Mouse (Mus musculus): ENCODE measurements around the gene Sergef. TPM values are rescaled to one million over a fixed set of nuclear protein-coding genes. Genes with fewer than 3 reads are reported as not detected.

Sergef gene
- polyA plus RNA-seq, 1 experiment from 2014 or later: 10.7 TPM

DNA sequence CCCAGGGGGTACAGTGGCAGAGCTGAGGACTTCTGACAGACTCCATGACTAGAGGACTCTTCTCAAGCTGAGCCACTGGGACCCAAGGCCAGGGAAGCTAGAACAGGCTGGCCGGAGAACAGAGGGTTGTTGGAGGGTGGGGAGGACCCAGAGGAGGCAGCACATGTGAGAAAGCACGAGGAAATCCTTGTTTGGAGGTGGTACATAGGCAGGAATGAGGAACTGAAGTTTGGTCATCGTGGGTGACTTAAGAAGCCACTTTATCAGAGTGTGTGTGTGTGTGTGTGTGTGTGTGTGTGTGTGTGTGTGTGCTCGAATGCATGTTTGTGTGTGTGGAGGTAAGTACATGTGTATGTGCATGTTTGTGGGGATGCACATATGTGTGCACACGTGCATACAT is 108.3 kb downstream of the Sergef start:
- Histone ChIP-seq H3K27me3 (ENCODE audit: control insufficient read depth, insufficient read depth, low read length) (no peaks in the 10 kb centered on the region), H3K9me3 (ENCODE audit: control insufficient read depth, low read length) (no peaks in the 10 kb centered on the region), H3K27ac (replicated peaks in 1 of 2; ENCODE audit: control insufficient read depth in 1 of 2, insufficient read depth in 1 of 2, low read depth in 2 of 2, low read length in 2 of 2) (no peak overlapping the region), H3K4me1 (ENCODE audit: control insufficient read depth in 2 of 2, insufficient read depth in 2 of 2, low read length in 2 of 2) (peaks cover 0 to 6% of the 10 kb centered on the region in 2 experiments; a peak in 2 of 4 replicates), H3K36me3 (ENCODE audit: control insufficient read depth, insufficient read depth, low read length) (no peaks in the 10 kb centered on the region), H3K4me3 (ENCODE audit: control insufficient read depth in 1 of 2, insufficient read depth in 1 of 2, low read depth in 1 of 2, low read length in 2 of 2) (no peak overlapping the region), H3K9ac (ENCODE audit: low read length) (no peak overlapping the region), H3K4me2 (ENCODE audit: low read length) (no peak overlapping the region)
- WGBS: 78% methylated on average over 5 of the region's 5 CpGs
- ATAC-seq (ENCODE audit: insufficient number of reproducible peaks, insufficient read depth, low FRiP score, low read depth): no peak

DNA sequence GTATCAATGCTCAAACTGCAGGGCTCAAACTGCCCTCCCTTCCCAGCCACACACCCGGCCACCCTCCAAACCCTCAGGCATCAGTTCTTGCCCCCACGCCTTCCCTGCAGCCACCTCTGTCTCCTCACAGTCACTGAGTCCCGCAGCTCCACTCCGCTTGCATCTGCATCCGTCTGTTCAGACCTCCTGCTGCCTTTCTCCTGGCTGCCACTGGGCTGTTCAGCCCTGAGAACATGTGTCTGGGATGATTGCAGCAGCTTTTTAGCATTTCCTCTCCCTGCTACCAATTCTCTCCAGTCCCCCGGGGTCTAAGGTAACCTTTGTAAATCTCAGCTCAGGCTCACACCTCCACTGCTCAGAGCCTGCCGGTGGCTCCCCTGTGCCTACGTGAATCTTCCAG is 109.7 kb downstream of the Sergef start:
- Histone ChIP-seq H3K9me3 (ENCODE audit: control insufficient read depth, low read length) (no peaks in the 10 kb centered on the region), H3K27ac (replicated peaks in 1 of 2; ENCODE audit: control insufficient read depth in 1 of 2, insufficient read depth in 1 of 2, low read depth in 2 of 2, low read length in 2 of 2) (no peak overlapping the region), H3K4me2 (ENCODE audit: low read length) (no peak overlapping the region), H3K36me3 (ENCODE audit: control insufficient read depth, insufficient read depth, low read length) (no peaks in the 10 kb centered on the region), H3K4me3 (ENCODE audit: control insufficient read depth in 1 of 2, insufficient read depth in 1 of 2, low read depth in 1 of 2, low read length in 2 of 2) (no peak overlapping the region), H3K4me1 (ENCODE audit: control insufficient read depth in 2 of 2, insufficient read depth in 2 of 2, low read length in 2 of 2) (no peaks in the 10 kb centered on the region; a peak in 1 of 4 replicates), H3K9ac (ENCODE audit: low read length) (no peak overlapping the region), H3K27me3 (ENCODE audit: control insufficient read depth, insufficient read depth, low read length) (no peaks in the 10 kb centered on the region)
- ATAC-seq (ENCODE audit: insufficient number of reproducible peaks, insufficient read depth, low FRiP score, low read depth): no peak
- 50% methylated on average over 8 of the region's 8 CpGs for WGBS

DNA sequence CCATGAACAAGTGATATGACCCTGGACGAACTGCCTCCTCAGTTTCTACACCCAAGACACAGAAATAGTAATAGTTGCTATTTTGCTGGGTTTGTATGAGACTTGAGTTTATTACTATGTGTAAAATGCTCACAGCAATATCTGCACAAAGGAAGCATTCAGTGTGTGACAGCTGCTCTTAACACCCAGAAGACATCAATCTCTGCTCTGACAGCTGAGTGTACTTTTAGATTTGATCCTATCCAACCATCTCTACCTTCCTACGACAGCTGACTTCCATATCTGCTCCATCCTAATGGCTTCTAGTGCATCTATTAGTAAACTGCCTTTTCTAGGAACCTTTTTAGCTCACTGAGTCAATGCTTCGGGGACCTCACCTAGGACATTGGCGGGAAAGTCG is 110.3 kb downstream of the Sergef start:
- Histone ChIP-seq H3K27ac (replicated peaks in 1 of 2; ENCODE audit: control insufficient read depth in 1 of 2, insufficient read depth in 1 of 2, low read depth in 2 of 2, low read length in 2 of 2) (no peak overlapping the region), H3K27me3 (ENCODE audit: control insufficient read depth, insufficient read depth, low read length) (no peaks in the 10 kb centered on the region), H3K4me3 (ENCODE audit: control insufficient read depth in 1 of 2, insufficient read depth in 1 of 2, low read depth in 1 of 2, low read length in 2 of 2) (no peak overlapping the region), H3K36me3 (ENCODE audit: control insufficient read depth, insufficient read depth, low read length) (no peaks in the 10 kb centered on the region), H3K4me2 (ENCODE audit: low read length) (no peak overlapping the region), H3K9me3 (ENCODE audit: control insufficient read depth, low read length) (no peaks in the 10 kb centered on the region), H3K4me1 (ENCODE audit: control insufficient read depth in 2 of 2, insufficient read depth in 2 of 2, low read length in 2 of 2) (no peaks in the 10 kb centered on the region; a peak in 1 of 4 replicates), H3K9ac (ENCODE audit: low read length) (no peak overlapping the region)
- 76% methylated on average over 5 of the region's 5 CpGs for WGBS
- ATAC-seq (ENCODE audit: insufficient number of reproducible peaks, insufficient read depth, low FRiP score, low read depth): no peak

DNA sequence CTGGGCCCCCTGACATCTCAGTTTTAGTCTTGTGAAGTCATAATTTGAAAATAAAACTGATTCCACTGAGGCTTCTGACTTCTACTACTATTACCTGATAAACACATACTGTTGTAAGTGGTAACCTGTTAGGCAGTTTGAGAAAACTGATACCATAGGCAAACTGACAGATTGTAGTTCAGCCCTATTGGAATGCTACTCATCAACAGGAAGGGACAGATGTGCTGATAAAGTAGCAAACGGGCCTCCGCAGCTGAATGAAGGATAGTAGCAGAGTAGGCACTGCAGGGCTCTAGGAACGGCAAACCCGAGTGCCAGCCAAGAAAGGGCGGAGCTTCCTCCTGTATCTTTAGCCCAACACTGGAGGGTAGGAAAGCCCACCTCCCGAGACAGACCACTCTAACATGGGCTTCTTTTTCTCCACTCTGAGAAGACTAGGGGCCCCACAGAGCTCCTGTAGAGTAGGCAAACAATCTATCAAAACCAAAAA is 112.9 kb downstream of the Sergef start:
- no peak for ATAC-seq (ENCODE audit: insufficient number of reproducible peaks, insufficient read depth, low FRiP score, low read depth)
- H3K27me3 ChIP-seq (ENCODE audit: control insufficient read depth, insufficient read depth, low read length): no peaks in the 10 kb centered on the region
- H3K9ac ChIP-seq (ENCODE audit: low read length): no peak overlapping the region
- WGBS: 30% methylated on average over 6 of the region's 6 CpGs
- no peaks in the 10 kb centered on the region for H3K9me3 ChIP-seq (ENCODE audit: control insufficient read depth, low read length)
- no peak overlapping the region for H3K4me2 ChIP-seq (ENCODE audit: low read length)
- H3K27ac ChIP-seq (replicated peaks in 1 of 2; ENCODE audit: control insufficient read depth in 1 of 2, insufficient read depth in 1 of 2, low read depth in 2 of 2, low read length in 2 of 2): no peak overlapping the region
- no peaks in the 10 kb centered on the region for H3K36me3 ChIP-seq (ENCODE audit: control insufficient read depth, insufficient read depth, low read length)
- H3K4me3 ChIP-seq (ENCODE audit: control insufficient read depth in 1 of 2, insufficient read depth in 1 of 2, low read depth in 1 of 2, low read length in 2 of 2): no peak overlapping the region
- no peaks in the 10 kb centered on the region for H3K4me1 ChIP-seq (ENCODE audit: control insufficient read depth in 2 of 2, insufficient read depth in 2 of 2, low read length in 2 of 2)

DNA sequence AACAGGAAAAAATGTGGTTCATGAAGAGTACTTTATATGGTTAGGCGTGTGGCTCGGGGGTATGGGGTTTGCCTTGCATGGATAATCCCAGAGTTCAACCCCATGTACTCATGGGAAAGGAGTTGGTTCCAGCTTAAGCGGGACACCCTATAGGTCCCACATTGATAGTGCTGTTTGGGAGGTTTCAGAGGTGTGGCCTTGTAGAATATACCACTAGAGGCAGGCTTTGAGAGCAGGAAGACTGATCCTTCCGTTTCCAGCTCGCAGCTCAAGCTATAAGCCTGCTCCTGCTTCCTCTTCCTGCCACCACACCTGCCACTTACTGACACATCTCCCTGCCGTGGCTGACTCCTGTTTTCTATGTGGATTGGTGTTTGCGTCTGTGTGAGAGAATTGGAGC is 116.4 kb downstream of the Sergef start:
- Histone ChIP-seq H3K4me3 (ENCODE audit: control insufficient read depth in 1 of 2, insufficient read depth in 1 of 2, low read depth in 1 of 2, low read length in 2 of 2) (no peak overlapping the region), H3K9me3 (ENCODE audit: control insufficient read depth, low read length) (no peaks in the 10 kb centered on the region), H3K4me1 (ENCODE audit: control insufficient read depth in 2 of 2, insufficient read depth in 2 of 2, low read length in 2 of 2) (no peaks in the 10 kb centered on the region), H3K4me2 (ENCODE audit: low read length) (no peak overlapping the region), H3K27me3 (ENCODE audit: control insufficient read depth, insufficient read depth, low read length) (no peaks in the 10 kb centered on the region), H3K27ac (replicated peaks in 1 of 2; ENCODE audit: control insufficient read depth in 1 of 2, insufficient read depth in 1 of 2, low read depth in 2 of 2, low read length in 2 of 2) (no peak overlapping the region), H3K9ac (ENCODE audit: low read length) (no peak overlapping the region), H3K36me3 (ENCODE audit: control insufficient read depth, insufficient read depth, low read length) (no peaks in the 10 kb centered on the region)
- no peak for ATAC-seq (ENCODE audit: insufficient number of reproducible peaks, insufficient read depth, low FRiP score, low read depth)
- WGBS: 81% methylated on average over 7 of the region's 7 CpGs

DNA sequence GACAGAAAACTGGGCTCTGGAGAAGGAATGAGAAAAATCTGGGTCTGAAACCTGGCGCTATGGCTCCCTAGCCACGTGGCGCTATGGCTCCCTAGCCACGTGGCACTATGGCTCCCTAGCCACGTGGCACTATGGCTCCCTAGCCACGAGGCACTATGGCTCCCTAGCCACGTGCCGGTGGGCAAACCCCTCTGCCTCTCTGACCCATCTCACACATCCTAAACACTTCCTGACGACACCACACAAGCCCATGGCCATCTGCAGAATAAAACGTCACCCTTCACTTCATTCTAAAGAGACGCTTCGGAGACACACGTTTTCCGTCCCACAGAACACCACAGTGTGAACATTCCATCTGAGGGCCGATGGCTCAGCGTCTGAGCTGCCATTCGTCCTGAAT is 117.8 kb downstream of the Sergef start:
- no peak overlapping the region for H3K4me3 ChIP-seq (ENCODE audit: control insufficient read depth in 1 of 2, insufficient read depth in 1 of 2, low read depth in 1 of 2, low read length in 2 of 2)
- 92% methylated on average over 17 of the region's 17 CpGs for WGBS

DNA sequence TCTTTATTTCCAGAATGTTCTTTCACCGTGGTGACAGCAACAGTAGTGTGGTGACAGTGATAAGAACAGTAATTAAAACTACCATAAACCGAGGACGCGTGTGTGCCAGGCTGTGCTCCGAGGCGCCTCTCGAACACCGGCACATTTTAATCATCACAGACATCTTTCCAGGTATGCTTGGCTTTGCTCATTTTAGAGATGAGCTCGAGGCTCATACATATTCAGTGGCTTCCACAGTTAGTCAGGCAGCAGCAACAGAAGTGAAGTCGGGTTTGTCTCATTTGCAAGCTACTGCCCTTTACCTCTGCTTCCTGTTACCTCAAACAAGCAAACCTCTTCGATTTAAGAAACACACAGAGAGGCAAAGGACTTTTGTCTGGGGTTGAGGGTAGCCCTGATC is 120.5 kb downstream of the Sergef start:
- no peaks in the 10 kb centered on the region for H3K36me3 ChIP-seq (ENCODE audit: control insufficient read depth, insufficient read depth, low read length)
- no peaks in the 10 kb centered on the region for H3K9me3 ChIP-seq (ENCODE audit: control insufficient read depth, low read length)
- H3K4me1 ChIP-seq (ENCODE audit: control insufficient read depth in 2 of 2, insufficient read depth in 2 of 2, low read length in 2 of 2): no peaks in the 10 kb centered on the region
- WGBS: 78% methylated on average over 11 of the region's 11 CpGs
- ATAC-seq (ENCODE audit: insufficient number of reproducible peaks, insufficient read depth, low FRiP score, low read depth): no peak
- H3K27me3 ChIP-seq (ENCODE audit: control insufficient read depth, insufficient read depth, low read length): no peaks in the 10 kb centered on the region
- H3K9ac ChIP-seq (ENCODE audit: low read length): no peak overlapping the region
- no peak overlapping the region for H3K4me2 ChIP-seq (ENCODE audit: low read length)
- no peak overlapping the region for H3K27ac ChIP-seq (replicated peaks in 1 of 2; ENCODE audit: control insufficient read depth in 1 of 2, insufficient read depth in 1 of 2, low read depth in 2 of 2, low read length in 2 of 2)
- no peak overlapping the region for H3K4me3 ChIP-seq (ENCODE audit: control insufficient read depth in 1 of 2, insufficient read depth in 1 of 2, low read depth in 1 of 2, low read length in 2 of 2)

More for the DNA sequence above, 117.8 kb downstream of the Sergef start:
- no peaks in the 10 kb centered on the region for H3K4me1 ChIP-seq (ENCODE audit: control insufficient read depth in 2 of 2, insufficient read depth in 2 of 2, low read length in 2 of 2)
- ATAC-seq (ENCODE audit: insufficient number of reproducible peaks, insufficient read depth, low FRiP score, low read depth): no peak
- H3K4me2 ChIP-seq (ENCODE audit: low read length): no peak overlapping the region
- H3K27ac ChIP-seq (replicated peaks in 1 of 2; ENCODE audit: control insufficient read depth in 1 of 2, insufficient read depth in 1 of 2, low read depth in 2 of 2, low read length in 2 of 2): no peak overlapping the region
- no peak overlapping the region for H3K9ac ChIP-seq (ENCODE audit: low read length)
- H3K36me3 ChIP-seq (ENCODE audit: control insufficient read depth, insufficient read depth, low read length): no peaks in the 10 kb centered on the region
- no peaks in the 10 kb centered on the region for H3K27me3 ChIP-seq (ENCODE audit: control insufficient read depth, insufficient read depth, low read length)
- no peaks in the 10 kb centered on the region for H3K9me3 ChIP-seq (ENCODE audit: control insufficient read depth, low read length)

DNA sequence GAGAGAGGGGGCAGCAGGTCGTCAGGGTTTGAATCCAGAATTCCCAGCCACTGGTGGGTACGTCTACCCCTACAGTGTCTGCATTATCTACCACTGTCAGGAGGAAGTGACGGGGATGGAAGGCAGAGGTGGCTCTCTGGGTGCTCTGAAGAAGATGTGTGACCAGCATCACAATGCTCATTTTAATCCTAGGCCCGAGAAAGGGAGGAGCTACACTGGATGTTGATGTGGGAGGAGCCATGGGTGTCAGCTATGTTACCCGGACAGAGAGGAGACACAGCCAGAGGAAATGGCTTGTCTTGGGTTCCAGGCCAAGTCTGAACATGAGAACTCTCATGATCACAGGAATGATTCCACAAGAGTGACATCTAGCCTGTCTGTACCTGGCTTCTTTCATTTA is 122.4 kb downstream of the Sergef start:
- H3K36me3 ChIP-seq (ENCODE audit: control insufficient read depth, insufficient read depth, low read length): no peaks in the 10 kb centered on the region
- H3K9ac ChIP-seq (ENCODE audit: low read length): no peak overlapping the region
- no peak overlapping the region for H3K4me3 ChIP-seq (ENCODE audit: control insufficient read depth in 1 of 2, insufficient read depth in 1 of 2, low read depth in 1 of 2, low read length in 2 of 2)
- peaks cover 0 to 2% of the 10 kb centered on the region in 2 experiments; a peak in 1 of 4 replicates for H3K4me1 ChIP-seq (ENCODE audit: control insufficient read depth in 2 of 2, insufficient read depth in 2 of 2, low read length in 2 of 2)
- 49% methylated on average over 5 of the region's 5 CpGs for WGBS
- no peak overlapping the region for H3K4me2 ChIP-seq (ENCODE audit: low read length)
- H3K9me3 ChIP-seq (ENCODE audit: control insufficient read depth, low read length): no peaks in the 10 kb centered on the region
- no peak overlapping the region for H3K27ac ChIP-seq (replicated peaks in 1 of 2; ENCODE audit: control insufficient read depth in 1 of 2, insufficient read depth in 1 of 2, low read depth in 2 of 2, low read length in 2 of 2)
- no peak for ATAC-seq (ENCODE audit: insufficient number of reproducible peaks, insufficient read depth, low FRiP score, low read depth)
- H3K27me3 ChIP-seq (ENCODE audit: control insufficient read depth, insufficient read depth, low read length): no peaks in the 10 kb centered on the region

Measured in heart, embryonic 14.5 days (tissue).